Mouse (Mus musculus): ENCODE results near the gene Rplp2. TPM values are rescaled to one million over a fixed set of nuclear protein-coding genes. Genes with fewer than 3 reads are reported as not detected.

Gene Rplp2
- polyA plus RNA-seq, 1 experiment from 2014 or later: 809 TPM

GRCm38 (mm10) chr7:141418970-141419369 lies 28.2 kb upstream of the Rplp2 start:
- no peak overlapping the region for H3K9ac ChIP-seq
- ATAC-seq (ENCODE audit: low FRiP score): no peak
- H3K9me3 ChIP-seq: no peaks in the 10 kb centered on the region
- 0 out of 2 replicates have a peak, but pooled peaks cover 6% of the 10 kb centered on the region for H3K27me3 ChIP-seq
- H3K36me3 ChIP-seq: no peaks in the 10 kb centered on the region
- 73% methylated on average over 7 of the region's 7 CpGs for WGBS
- H3K27ac ChIP-seq: no peak overlapping the region
- peaks cover 4% of the 10 kb centered on the region; the same call in 1 of the 2 replicates for H3K4me1 ChIP-seq (replicated peaks)
- H3K4me3 ChIP-seq: no peak overlapping the region
- H3K4me2 ChIP-seq: no peak overlapping the region

DNA sequence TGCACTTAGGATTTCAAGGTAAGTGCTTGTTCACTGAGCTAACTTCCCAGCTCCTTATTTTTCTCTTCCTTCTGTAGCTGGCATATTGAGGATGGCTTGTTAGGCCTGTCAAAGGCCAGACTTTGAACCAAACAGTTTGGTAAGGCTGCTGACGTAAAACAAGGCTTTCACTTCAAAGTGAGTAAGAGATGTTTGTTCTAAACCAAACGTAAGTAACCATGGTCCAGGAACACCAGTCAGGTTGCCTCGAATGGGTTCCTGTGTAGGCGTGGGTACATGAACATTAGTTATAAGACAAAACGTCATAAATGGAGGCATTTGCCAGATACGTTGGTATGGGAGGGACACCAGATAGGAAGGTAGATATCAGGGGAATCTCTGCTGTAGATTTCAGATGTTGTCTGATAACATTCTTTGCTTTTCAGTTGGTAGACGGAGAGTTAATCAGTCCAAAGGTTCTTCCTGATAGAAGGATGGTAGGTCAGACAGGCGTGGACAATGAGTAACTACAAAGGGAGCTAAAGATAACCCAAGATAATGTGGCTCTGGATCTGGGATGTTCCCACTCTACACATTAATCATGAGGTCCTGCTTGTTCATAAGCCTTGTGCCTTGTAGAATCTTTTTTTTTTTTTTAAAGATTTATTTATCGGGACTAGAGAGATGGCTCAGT lies 27.0 kb upstream of the Rplp2 start:
- Histone ChIP-seq H3K4me3 (no peak overlapping the region), H3K9ac (no peak overlapping the region), H3K27ac (no peak overlapping the region), H3K27me3 (0 out of 2 replicates have a peak, but pooled peaks cover 6% of the 10 kb centered on the region), H3K4me2 (no peak overlapping the region), H3K4me1 (replicated peaks) (no peaks in the 10 kb centered on the region), H3K9me3 (no peaks in the 10 kb centered on the region), H3K36me3 (no peaks in the 10 kb centered on the region)
- 86% methylated on average over 9 of the region's 9 CpGs for WGBS
- no peak for ATAC-seq (ENCODE audit: low FRiP score)

GRCm38 (mm10) chr7:141423811-141424210 lies 23.4 kb upstream of the Rplp2 start:
- 76% methylated on average over 4 of the region's 4 CpGs for WGBS

DNA sequence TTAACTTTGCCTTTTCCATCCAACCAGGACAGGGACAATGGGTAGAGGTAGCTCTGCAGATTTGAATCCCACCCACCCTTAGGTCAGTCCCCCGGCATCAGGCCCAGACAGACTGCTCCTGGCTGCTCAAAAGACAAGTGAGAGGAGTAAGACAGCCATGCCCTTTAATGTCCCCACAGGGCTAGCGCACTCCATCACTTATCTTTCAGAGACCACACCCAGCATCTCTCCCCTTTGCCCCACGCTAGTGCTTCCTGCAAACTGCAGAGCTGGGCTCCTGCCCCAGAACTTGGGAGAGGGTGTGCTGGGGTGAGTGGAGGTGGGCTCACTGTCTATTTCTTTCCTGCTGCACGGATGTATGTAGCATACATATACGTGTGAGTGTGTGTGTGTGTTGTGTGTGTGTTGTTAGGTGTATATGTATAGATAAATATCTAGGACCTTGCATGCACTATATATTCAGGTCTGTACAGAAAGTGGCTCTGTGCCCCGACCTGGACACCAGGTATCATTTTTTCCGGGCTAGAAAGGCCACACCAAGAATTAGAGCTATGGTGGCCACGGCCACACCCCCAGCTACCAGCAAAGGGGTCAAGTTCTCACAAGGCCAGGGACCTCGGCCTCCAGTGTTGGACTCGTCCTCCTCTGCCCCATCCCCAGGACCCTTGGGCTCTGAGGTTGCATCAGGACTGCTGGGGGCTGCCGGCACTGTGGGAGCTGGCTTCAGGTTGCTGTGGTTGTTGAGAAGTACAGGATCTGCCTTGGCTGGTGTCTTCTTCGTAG lies 20.0 kb upstream of the Rplp2 start:
- Histone ChIP-seq H3K9me3 (no peaks in the 10 kb centered on the region), H3K27ac (no peak overlapping the region), H3K36me3 (peaks cover 38% of the 10 kb centered on the region), H3K27me3 (no peaks in the 10 kb centered on the region), H3K4me2 (no peak overlapping the region), H3K9ac (peak overlapping the region; percentile 39; the same call in 1 of the 2 replicates), H3K4me1 (replicated peaks) (peaks cover 28% of the 10 kb centered on the region), H3K4me3 (no peak overlapping the region)
- ATAC-seq (ENCODE audit: low FRiP score): no peak
- 90% methylated on average over 12 of the region's 12 CpGs for WGBS

More at GRCm38 (mm10) chr7:141423811-141424210, 23.4 kb upstream of the Rplp2 start:
- H3K36me3 ChIP-seq: peaks cover 16% of the 10 kb centered on the region
- 0 out of 2 replicates have a peak, but pooled peaks cover 2% of the 10 kb centered on the region for H3K27me3 ChIP-seq
- no peak overlapping the region for H3K27ac ChIP-seq
- H3K4me2 ChIP-seq: no peak overlapping the region
- no peak overlapping the region for H3K4me3 ChIP-seq
- H3K9me3 ChIP-seq: no peaks in the 10 kb centered on the region
- peaks cover 9% of the 10 kb centered on the region for H3K4me1 ChIP-seq (replicated peaks)
- ATAC-seq (ENCODE audit: low FRiP score): no peak
- H3K9ac ChIP-seq: no peak overlapping the region

GRCm38 (mm10) chr7:141428701-141429100 lies 18.5 kb upstream of the Rplp2 start:
- WGBS: 56% methylated on average over 5 of the region's 5 CpGs
- Histone ChIP-seq H3K4me3 (peak overlapping the region; percentile 51), H3K9ac (peak overlapping the region; percentile 87), H3K27ac (peak overlapping the region; percentile 85), H3K4me1 (replicated peaks) (peaks cover 43% of the 10 kb centered on the region), H3K36me3 (peaks cover 53% of the 10 kb centered on the region), H3K9me3 (no peaks in the 10 kb centered on the region), H3K4me2 (peak overlapping the region; percentile 75), H3K27me3 (no peaks in the 10 kb centered on the region)
- no peak for ATAC-seq (ENCODE audit: low FRiP score)

GRCm38 (mm10) chr7:141429310-141429709 lies 17.9 kb upstream of the Rplp2 start, which contains the start of gene Cend1:
Gene Cend1 (minus strand): TSS chr7:141429491.
- Histone ChIP-seq H3K27me3 (no peaks in the 10 kb centered on the region), H3K27ac (peak within 1 kb of the TSS; percentile 85), H3K9me3 (no peaks in the 10 kb centered on the region), H3K4me1 (replicated peaks) (peaks cover 49% of the 10 kb centered on the region), H3K4me3 (peak within 1 kb of the TSS; percentile 51), H3K36me3 (peaks cover 55% of the 10 kb centered on the region), H3K9ac (peak within 1 kb of the TSS; percentile 87), H3K4me2 (peak within 1 kb of the TSS; percentile 75)
- ATAC-seq (ENCODE audit: low FRiP score): peak; percentile 81
- WGBS: 2% methylated on average over 19 of the region's 19 CpGs

DNA sequence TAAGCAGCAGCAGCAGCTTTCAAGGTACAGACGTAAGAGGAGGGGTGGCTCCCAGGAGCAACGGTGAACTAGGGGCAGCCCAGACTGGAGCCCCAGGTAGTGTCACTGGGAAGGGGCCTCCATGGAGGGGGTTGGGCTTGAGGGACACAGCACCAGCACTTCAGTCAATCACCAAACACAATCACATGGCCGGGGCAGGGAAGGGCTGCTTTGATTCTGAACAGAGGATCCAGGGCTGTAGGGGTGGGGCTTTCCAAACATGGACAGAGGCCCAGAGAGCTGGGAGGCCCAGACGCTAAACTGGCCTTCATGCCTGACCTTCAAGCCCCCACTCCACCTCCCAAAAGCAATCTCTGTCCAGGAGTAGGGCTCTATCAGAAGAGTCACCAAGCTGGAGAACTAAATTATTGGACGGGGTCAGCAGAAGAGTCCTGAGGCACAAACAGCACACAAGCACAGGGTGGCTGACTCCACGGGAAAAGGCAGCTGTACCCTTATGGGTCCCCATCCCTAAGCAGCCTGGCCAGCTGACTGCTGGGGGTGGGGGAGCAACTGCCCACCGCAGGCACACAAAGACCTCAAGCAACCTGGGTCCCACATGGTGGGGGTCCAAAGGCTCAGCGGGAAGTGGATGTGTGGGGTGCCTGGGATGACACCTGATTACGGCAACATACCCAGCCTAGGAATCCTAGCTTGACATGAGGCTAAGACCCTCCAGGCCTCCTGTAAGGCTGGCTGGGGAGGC lies 17.2 kb upstream of the Rplp2 start:
- peak overlapping the region; percentile 51 for H3K4me3 ChIP-seq
- H3K36me3 ChIP-seq: peaks cover 55% of the 10 kb centered on the region
- 0 out of 2 replicates have a peak, but pooled peaks have one; percentile 3 for ATAC-seq (ENCODE audit: low FRiP score)
- no peaks in the 10 kb centered on the region for H3K27me3 ChIP-seq
- peak overlapping the region; percentile 85 for H3K27ac ChIP-seq
- WGBS: 64% methylated on average over 9 of the region's 9 CpGs
- H3K9me3 ChIP-seq: no peaks in the 10 kb centered on the region
- H3K9ac ChIP-seq: peak overlapping the region; percentile 87
- peak overlapping the region; percentile 75 for H3K4me2 ChIP-seq
- peaks cover 56% of the 10 kb centered on the region for H3K4me1 ChIP-seq (replicated peaks)

DNA sequence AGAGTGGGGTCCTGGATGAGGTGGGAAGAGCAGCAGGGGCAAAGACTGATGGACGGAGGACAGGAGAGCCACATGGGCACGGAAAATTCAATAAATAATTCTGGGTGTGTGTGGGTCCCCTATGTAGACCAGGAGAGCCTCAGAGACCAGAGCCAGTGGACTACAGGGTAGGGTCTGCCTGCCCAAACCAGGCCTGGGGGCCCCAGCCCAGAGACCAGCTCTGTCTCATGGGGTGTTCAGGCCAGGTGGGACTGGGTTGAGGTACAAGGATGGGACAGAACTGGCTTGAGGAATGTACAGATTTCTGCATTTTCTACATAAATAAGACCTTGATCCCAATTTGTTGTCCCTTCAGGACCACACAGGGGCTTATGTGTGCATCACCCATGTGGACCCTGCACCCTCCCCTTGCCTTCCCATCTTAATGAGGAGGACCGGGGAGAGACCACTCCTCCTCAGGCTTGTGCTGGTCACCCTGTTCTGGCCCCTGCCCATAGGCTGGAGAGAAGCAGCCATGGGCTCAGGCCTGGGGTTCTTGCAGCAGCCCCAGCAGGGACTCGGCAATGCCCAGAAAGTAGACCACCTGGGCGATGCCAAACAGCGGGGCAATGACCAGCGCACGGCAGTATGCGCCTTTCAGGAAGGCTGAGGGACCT lies 16.5 kb upstream of the Rplp2 start:
- 97% methylated on average over 9 of the region's 9 CpGs for WGBS
- Histone ChIP-seq H3K4me1 (replicated peaks) (peaks cover 63% of the 10 kb centered on the region), H3K27me3 (no peaks in the 10 kb centered on the region), H3K4me2 (no peak overlapping the region), H3K9me3 (no peaks in the 10 kb centered on the region), H3K27ac (no peak overlapping the region), H3K36me3 (peaks cover 55% of the 10 kb centered on the region), H3K4me3 (no peak overlapping the region), H3K9ac (no peak overlapping the region)
- ATAC-seq (ENCODE audit: low FRiP score): no peak

- 90% methylated on average over 19 of the region's 19 CpGs for WGBS
- H3K36me3 ChIP-seq: peaks cover 49% of the 10 kb centered on the region
Observed at GRCm38 (mm10) chr7:141431434-141432185, 15.6 kb upstream of the Rplp2 start.

DNA sequence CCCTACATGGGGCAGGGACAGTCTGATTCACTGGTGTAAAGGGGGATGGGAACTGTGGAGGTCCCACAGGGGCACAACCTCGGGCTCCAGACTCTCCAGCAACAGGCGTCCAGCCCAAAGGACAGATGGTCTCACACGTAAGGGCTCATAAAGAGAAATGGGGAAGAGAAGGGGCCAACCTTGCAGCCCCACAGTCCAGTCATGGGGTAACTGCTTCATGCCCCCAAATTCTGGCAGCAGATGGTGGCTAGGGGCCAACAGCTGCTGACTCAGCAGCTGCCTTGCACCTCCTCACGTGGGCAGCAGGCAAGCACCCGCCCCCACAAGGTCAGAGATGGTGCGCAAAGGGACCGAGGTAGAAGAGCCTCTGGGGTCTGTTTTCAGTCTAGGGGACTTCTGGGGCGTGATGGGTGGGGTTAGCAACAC lies 15.0 kb upstream of the Rplp2 start:
- Histone ChIP-seq H3K9me3 (no peaks in the 10 kb centered on the region), H3K9ac (no peak overlapping the region), H3K36me3 (peaks cover 43% of the 10 kb centered on the region), H3K4me1 (replicated peaks) (peaks cover 78% of the 10 kb centered on the region), H3K4me3 (no peak overlapping the region), H3K4me2 (no peak overlapping the region), H3K27ac (no peak overlapping the region), H3K27me3 (no peaks in the 10 kb centered on the region)
- no peak for ATAC-seq (ENCODE audit: low FRiP score)
- WGBS: 84% methylated on average over 8 of the region's 8 CpGs

More at GRCm38 (mm10) chr7:141431434-141432185, 15.6 kb upstream of the Rplp2 start:
- no peak overlapping the region for H3K4me3 ChIP-seq
- no peaks in the 10 kb centered on the region for H3K9me3 ChIP-seq
- no peak overlapping the region for H3K9ac ChIP-seq
- no peaks in the 10 kb centered on the region for H3K27me3 ChIP-seq
- H3K27ac ChIP-seq: no peak overlapping the region
- no peak for ATAC-seq (ENCODE audit: low FRiP score)
- H3K4me1 ChIP-seq (replicated peaks): peaks cover 72% of the 10 kb centered on the region
- H3K4me2 ChIP-seq: no peak overlapping the region

All from hindbrain, embryonic 13.5 days (tissue).